Mouse (Mus musculus): ENCODE measurements at regions not wholly inside any gene's neighbourhood (a gene's known extent, or its start where the extent isn't known, plus 50 kb on each side); places are given as distances from the start of the nearest gene placed in this dataset.

GRCm38 (mm10) chr4:31769325-31769724 lies 194.6 kb upstream of the Map3k7 start:
- Histone ChIP-seq H3K4me1 (ENCODE audit: control insufficient read depth, insufficient read depth, low read length) (no peaks in the 10 kb centered on the region), H3K9ac (replicated peaks; ENCODE audit: low read length) (no peak overlapping the region), H3K4me2 (ENCODE audit: low read length) (no peak overlapping the region), H3K36me3 (ENCODE audit: control insufficient read depth, insufficient read depth, low read length) (no peaks in the 10 kb centered on the region), H3K4me3 (replicated peaks; ENCODE audit: low read depth, low read length) (no peak overlapping the region), H3K27me3 (ENCODE audit: control insufficient read depth, insufficient read depth, low read length) (no peaks in the 10 kb centered on the region), H3K9me3 (ENCODE audit: control insufficient read depth, low read length) (no peaks in the 10 kb centered on the region), H3K27ac (replicated peaks; ENCODE audit: low read depth, low read length) (no peak overlapping the region)
- 84% methylated on average over 4 of the region's 4 CpGs for WGBS
- DNase-seq: no peak
- ATAC-seq (ENCODE audit: low FRiP score, low TSS enrichment): no peak

GRCm38 (mm10) chr4:31786284-31786683 lies 177.6 kb upstream of the Map3k7 start:
- H3K4me2 ChIP-seq (ENCODE audit: low read length): no peak overlapping the region
- no peaks in the 10 kb centered on the region for H3K4me1 ChIP-seq (ENCODE audit: control insufficient read depth, insufficient read depth, low read length)
- no peaks in the 10 kb centered on the region for H3K36me3 ChIP-seq (ENCODE audit: control insufficient read depth, insufficient read depth, low read length)
- DNase-seq: no peak
- no peak overlapping the region for H3K27ac ChIP-seq (replicated peaks; ENCODE audit: low read depth, low read length)
- no peak overlapping the region for H3K9ac ChIP-seq (replicated peaks; ENCODE audit: low read length)
- no peaks in the 10 kb centered on the region for H3K27me3 ChIP-seq (ENCODE audit: control insufficient read depth, insufficient read depth, low read length)
- no peaks in the 10 kb centered on the region for H3K9me3 ChIP-seq (ENCODE audit: control insufficient read depth, low read length)
- H3K4me3 ChIP-seq (replicated peaks; ENCODE audit: low read depth, low read length): no peak overlapping the region
- no peak for ATAC-seq (ENCODE audit: low FRiP score, low TSS enrichment)
- 80% methylated on average over 1 of the region's 1 CpGs for WGBS

- no peak overlapping the region for H3K27ac ChIP-seq (replicated peaks; ENCODE audit: low read depth, low read length)
- no peak for DNase-seq
- no peak overlapping the region for H3K4me2 ChIP-seq (ENCODE audit: low read length)
- no peaks in the 10 kb centered on the region for H3K36me3 ChIP-seq (ENCODE audit: control insufficient read depth, insufficient read depth, low read length)
- H3K4me3 ChIP-seq (replicated peaks; ENCODE audit: low read depth, low read length): no peak overlapping the region
- no peaks in the 10 kb centered on the region for H3K9me3 ChIP-seq (ENCODE audit: control insufficient read depth, low read length)
- 88% methylated on average over 3 of the region's 3 CpGs for WGBS
- ATAC-seq (ENCODE audit: low FRiP score, low TSS enrichment): no peak
- no peaks in the 10 kb centered on the region for H3K4me1 ChIP-seq (ENCODE audit: control insufficient read depth, insufficient read depth, low read length)
- no peaks in the 10 kb centered on the region for H3K27me3 ChIP-seq (ENCODE audit: control insufficient read depth, insufficient read depth, low read length)
- no peak overlapping the region for H3K9ac ChIP-seq (replicated peaks; ENCODE audit: low read length)
Observed at GRCm38 (mm10) chr4:31817574-31818240, 146.2 kb upstream of the Map3k7 start.

GRCm38 (mm10) chr4:31819521-31820259 lies 144.2 kb upstream of the Map3k7 start:
- ATAC-seq (ENCODE audit: low FRiP score, low TSS enrichment) (no peak), DNase-seq (no peak)
- 79% methylated on average over 18 of the region's 18 CpGs for WGBS
- H3K9me3 ChIP-seq (ENCODE audit: control insufficient read depth, low read length): no peaks in the 10 kb centered on the region
- peaks cover 8% of the 10 kb centered on the region; the same call in 1 of the 2 replicates for H3K4me1 ChIP-seq (ENCODE audit: control insufficient read depth, insufficient read depth, low read length)
- H3K27me3 ChIP-seq (ENCODE audit: control insufficient read depth, insufficient read depth, low read length): no peaks in the 10 kb centered on the region
- H3K9ac ChIP-seq (replicated peaks; ENCODE audit: low read length): no peak overlapping the region
- H3K36me3 ChIP-seq (ENCODE audit: control insufficient read depth, insufficient read depth, low read length): no peaks in the 10 kb centered on the region
- H3K27ac ChIP-seq (replicated peaks; ENCODE audit: low read depth, low read length): no peak overlapping the region
- H3K4me2 ChIP-seq (ENCODE audit: low read length): no peak overlapping the region
- no peak overlapping the region for H3K4me3 ChIP-seq (replicated peaks; ENCODE audit: low read depth, low read length)

GRCm38 (mm10) chr4:31823574-31824348 lies 140.1 kb upstream of the Map3k7 start:
- H3K9me3 ChIP-seq (ENCODE audit: control insufficient read depth, low read length): no peaks in the 10 kb centered on the region
- WGBS: 60% methylated on average over 19 of the region's 19 CpGs
- H3K36me3 ChIP-seq (ENCODE audit: control insufficient read depth, insufficient read depth, low read length): no peaks in the 10 kb centered on the region
- DNase-seq (peak; percentile 62), ATAC-seq (ENCODE audit: low FRiP score, low TSS enrichment) (peak; percentile 32; the same call in 1 of the 2 replicates)
- H3K4me3 ChIP-seq (replicated peaks; ENCODE audit: low read depth, low read length): no peak overlapping the region
- H3K9ac ChIP-seq (replicated peaks; ENCODE audit: low read length): no peak overlapping the region
- peaks cover 8% of the 10 kb centered on the region; the same call in 1 of the 2 replicates for H3K4me1 ChIP-seq (ENCODE audit: control insufficient read depth, insufficient read depth, low read length)
- H3K27ac ChIP-seq (replicated peaks; ENCODE audit: low read depth, low read length): no peak overlapping the region
- no peaks in the 10 kb centered on the region for H3K27me3 ChIP-seq (ENCODE audit: control insufficient read depth, insufficient read depth, low read length)
- peak overlapping the region; percentile 43 for H3K4me2 ChIP-seq (ENCODE audit: low read length)

- DNase-seq: peak; percentile 59
- Histone ChIP-seq H3K27me3 (ENCODE audit: control insufficient read depth, insufficient read depth, low read length) (no peaks in the 10 kb centered on the region), H3K27ac (replicated peaks; ENCODE audit: low read depth, low read length) (no peak overlapping the region), H3K36me3 (ENCODE audit: control insufficient read depth, insufficient read depth, low read length) (no peaks in the 10 kb centered on the region), H3K4me1 (ENCODE audit: control insufficient read depth, insufficient read depth, low read length) (peaks cover 8% of the 10 kb centered on the region), H3K9me3 (ENCODE audit: control insufficient read depth, low read length) (no peaks in the 10 kb centered on the region), H3K4me3 (replicated peaks; ENCODE audit: low read depth, low read length) (no peak overlapping the region), H3K9ac (replicated peaks; ENCODE audit: low read length) (no peak overlapping the region), H3K4me2 (ENCODE audit: low read length) (peak overlapping the region; percentile 43)
- 32% methylated on average over 14 of the region's 14 CpGs for WGBS
- ATAC-seq (ENCODE audit: low FRiP score, low TSS enrichment): no peak; the same call in 1 of the 2 replicates
Observed at GRCm38 (mm10) chr4:31824518-31825437, 139.1 kb upstream of the Map3k7 start.

- Histone ChIP-seq H3K36me3 (ENCODE audit: control insufficient read depth, insufficient read depth, low read length) (no peaks in the 10 kb centered on the region), H3K4me3 (replicated peaks; ENCODE audit: low read depth, low read length) (no peak overlapping the region), H3K4me1 (ENCODE audit: control insufficient read depth, insufficient read depth, low read length) (peaks cover 15% of the 10 kb centered on the region), H3K9ac (replicated peaks; ENCODE audit: low read length) (no peak overlapping the region), H3K9me3 (ENCODE audit: control insufficient read depth, low read length) (no peaks in the 10 kb centered on the region), H3K27me3 (ENCODE audit: control insufficient read depth, insufficient read depth, low read length) (no peaks in the 10 kb centered on the region), H3K27ac (replicated peaks; ENCODE audit: low read depth, low read length) (no peak overlapping the region), H3K4me2 (ENCODE audit: low read length) (no peak overlapping the region)
- WGBS: 56% methylated on average over 3 of the region's 3 CpGs
- ATAC-seq (ENCODE audit: low FRiP score, low TSS enrichment): no peak
- no peak for DNase-seq
Observed at GRCm38 (mm10) chr4:31825438-31825830, 138.5 kb upstream of the Map3k7 start.

- Histone ChIP-seq H3K27ac (replicated peaks; ENCODE audit: low read depth, low read length) (no peak overlapping the region), H3K4me2 (ENCODE audit: low read length) (no peak overlapping the region), H3K4me1 (ENCODE audit: control insufficient read depth, insufficient read depth, low read length) (peaks cover 17% of the 10 kb centered on the region), H3K4me3 (replicated peaks; ENCODE audit: low read depth, low read length) (no peak overlapping the region), H3K36me3 (ENCODE audit: control insufficient read depth, insufficient read depth, low read length) (no peaks in the 10 kb centered on the region), H3K9ac (replicated peaks; ENCODE audit: low read length) (no peak overlapping the region), H3K9me3 (ENCODE audit: control insufficient read depth, low read length) (no peaks in the 10 kb centered on the region), H3K27me3 (ENCODE audit: control insufficient read depth, insufficient read depth, low read length) (no peaks in the 10 kb centered on the region)
- ATAC-seq (ENCODE audit: low FRiP score, low TSS enrichment) (no peak), DNase-seq (no peak)
- 40% methylated on average over 8 of the region's 8 CpGs for WGBS
Observed at GRCm38 (mm10) chr4:31826661-31827060, 137.2 kb upstream of the Map3k7 start.

All from midbrain, embryonic 14.5 days (tissue).